Mouse (Mus musculus) Patski (cell line): ENCODE measurements around the gene Actl10. TPM values are rescaled to one million over a fixed set of nuclear protein-coding genes. Genes with fewer than 3 reads are reported as not detected.

Source experiments
- ATAC-seq: fragments of 100-300 bp; one replicate; pipeline ENCODE4 v1.8.0; 2021
- CTCF ChIA-PET: fragments of 350-600 bp; sonication (Branson Sonifier 250); formaldehyde crosslinking; loops from one replicate; lab custom pipeline; 2022; ENCODE audit warnings: inconsistent platforms; lab: Charles Lee
- POLR2A ChIA-PET: fragments of 350-600 bp; sonication (Branson Sonifier 250); formaldehyde crosslinking; loops from one replicate; lab custom pipeline; 2022; ENCODE audit warnings: antibody characterized with exemption, inconsistent platforms; lab: Charles Lee
- DNase-seq: peaks from one replicate; pipeline ENCODE4 v3.0.0-alpha.2; 2011; ENCODE audit warnings: low read depth, low spot score
- H3K27me3 ChIP-seq: fragments of 371-371 bp; one replicate; pipeline ENCODE4 v1.5.1; 2021
- CTCF ChIP-seq: fragments of 100-300 bp; IDR thresholded peaks from one replicate; pipeline ENCODE4 v1.5.1; 2021
- in situ Hi-C: fragments of 300-500 bp; cut with MboI; formaldehyde crosslinking; loops from 3 replicates; pipeline ENCODE4 v1.11.1; 2018; ENCODE audit warnings: low pct_unique_long_range_greater_than_20kb, mixed read lengths
- polyA plus RNA-seq: library from polyadenylated mRNA; unstranded; gene quantifications from one replicate; pipeline ENCODE4 v1.2.3, GENCODE M21; 2021

Actl10 gene
- polyA plus RNA-seq, 1 experiment from 2014 or later, result not detected

DNA sequence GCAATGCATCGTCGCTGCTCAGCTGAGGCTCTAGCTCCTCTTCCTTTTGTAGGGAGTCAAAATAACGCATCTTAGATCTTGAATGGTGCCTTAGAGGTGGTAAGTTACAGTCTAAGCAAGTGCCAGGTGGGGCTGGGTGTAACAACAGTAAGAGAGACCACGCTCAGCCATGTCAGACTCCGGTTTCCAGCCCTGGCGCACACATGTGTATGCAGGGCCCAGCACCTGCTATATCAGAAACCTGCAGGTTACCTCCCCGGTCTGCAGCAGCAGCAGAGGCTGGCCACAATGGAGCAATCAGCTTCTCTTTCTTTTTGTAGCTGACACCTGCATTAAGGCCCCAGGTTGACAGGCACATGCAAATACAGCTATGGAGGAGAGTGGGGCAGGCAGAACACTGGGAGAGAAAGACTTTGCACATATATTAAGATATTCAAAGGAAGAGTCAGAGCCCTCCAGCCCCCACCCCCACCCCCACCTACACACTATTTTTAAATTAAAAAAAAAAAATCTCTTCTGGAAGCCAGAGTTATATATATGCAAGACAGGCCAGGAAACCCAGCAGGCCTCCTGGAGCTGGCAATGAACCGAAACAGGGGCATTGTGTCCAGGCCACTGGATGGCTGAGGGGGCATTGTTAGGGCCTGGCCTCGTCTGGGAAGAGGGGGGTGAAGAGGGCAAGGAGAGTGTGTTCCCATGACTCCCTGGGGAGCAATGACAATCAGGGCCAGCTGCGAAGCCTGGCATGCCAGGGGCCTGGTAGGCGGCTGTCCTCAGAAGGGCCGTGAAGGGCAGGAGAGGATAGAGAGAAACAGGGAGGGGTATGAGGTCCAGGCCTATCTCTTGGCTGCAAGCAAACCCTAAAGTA, 25.5 kb downstream of the Actl10 start:
- TF ChIP-seq CTCF, result no peak
- DNase-seq, result no peak
- ChIA-PET CTCF (no interaction called here), POLR2A (interaction anchor here (0.6 kb wide), 1 partner anchor 20 kb away, joined by 3 read pairs; no protein-coding TSS in a partner anchor)
- in situ Hi-C loops, result loop anchor here (25.0 kb wide), 1 partner anchor 365 kb away; the partner anchor contains the start of gene Bpifb5
- no peaks in the 10 kb centered on the region for H3K27me3 ChIP-seq
- no peak for ATAC-seq

DNA sequence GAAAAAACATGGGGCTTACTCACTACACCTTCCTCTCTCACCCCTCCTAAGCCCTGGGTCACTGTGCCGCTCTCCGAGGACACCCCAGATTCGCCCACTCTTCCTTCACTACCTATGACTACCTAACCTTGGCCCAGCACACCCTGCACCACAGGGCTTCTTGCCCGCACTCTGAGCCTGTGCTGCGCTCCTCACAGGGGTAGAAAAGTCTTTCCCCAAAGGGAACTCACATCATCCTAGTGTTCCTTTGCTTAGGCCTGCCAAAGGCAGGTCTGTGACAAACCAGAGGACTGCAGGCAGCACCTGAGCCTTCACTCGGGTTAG, 26.1 kb downstream of the Actl10 start:
- ChIA-PET POLR2A (no interaction called here), CTCF (no interaction called here)
- TF ChIP-seq CTCF, result no peak
- no peaks in the 10 kb centered on the region for H3K27me3 ChIP-seq
- ATAC-seq, result no peak
- in situ Hi-C loops, result loop anchor here (25.0 kb wide), 1 partner anchor 365 kb away; the partner anchor contains the start of gene Bpifb5
- no peak for DNase-seq

DNA sequence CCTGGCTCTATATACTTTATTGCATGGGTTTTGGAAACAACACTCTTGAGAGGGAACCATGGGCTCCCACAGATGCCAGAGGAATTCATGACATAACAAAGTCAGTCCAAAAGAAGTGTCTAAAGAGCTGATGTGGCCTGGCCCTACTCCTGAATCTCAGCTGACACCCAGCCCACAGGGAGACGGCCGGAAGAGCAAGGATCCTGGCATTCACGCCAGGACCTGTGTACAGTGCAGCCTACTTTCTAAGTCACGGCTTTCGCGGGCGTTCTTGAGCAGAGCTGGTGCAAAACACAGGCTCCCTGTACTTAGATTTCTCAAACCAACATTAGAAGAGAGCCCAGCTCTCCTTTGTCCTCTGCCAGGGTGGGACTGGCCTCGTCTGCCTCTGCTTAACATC, 29.0 kb downstream of the Actl10 start:
- TF ChIP-seq CTCF, result no peak
- ATAC-seq (no peak), DNase-seq (no peak)
- in situ Hi-C loops, result loop anchor here (25.0 kb wide), 1 partner anchor 368 kb away; the partner anchor contains the start of gene Bpifb5
- CTCF ChIA-PET, result interaction anchor here (0.7 kb wide), 1 partner anchor 12 kb away, joined by 3 read pairs; no protein-coding TSS in a partner anchor
- H3K27me3 ChIP-seq, result no peaks in the 10 kb centered on the region
- POLR2A ChIA-PET, result no interaction called here

DNA sequence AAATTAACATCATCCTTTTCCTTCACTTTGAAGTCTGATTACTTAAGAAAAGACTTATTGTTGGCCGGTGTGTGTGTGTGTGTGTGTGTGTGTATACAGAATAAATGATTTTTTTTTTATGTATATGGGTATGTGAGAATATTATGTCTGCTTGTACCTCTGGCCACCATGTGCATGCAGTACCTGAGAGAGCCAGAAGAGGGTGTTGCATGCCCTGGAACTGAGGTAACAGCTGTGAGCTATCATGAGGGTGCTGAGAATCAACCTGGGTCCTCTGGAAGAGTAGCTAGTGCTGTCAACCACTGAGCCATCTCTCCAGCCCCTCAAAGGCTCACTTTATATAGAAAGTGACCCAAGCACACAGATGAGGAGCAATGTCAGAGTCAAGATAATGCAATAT, 29.8 kb downstream of the Actl10 start:
- in situ Hi-C loops, result loop anchor here (25.0 kb wide), 1 partner anchor 369 kb away; the partner anchor contains the start of gene Bpifb5

DNA sequence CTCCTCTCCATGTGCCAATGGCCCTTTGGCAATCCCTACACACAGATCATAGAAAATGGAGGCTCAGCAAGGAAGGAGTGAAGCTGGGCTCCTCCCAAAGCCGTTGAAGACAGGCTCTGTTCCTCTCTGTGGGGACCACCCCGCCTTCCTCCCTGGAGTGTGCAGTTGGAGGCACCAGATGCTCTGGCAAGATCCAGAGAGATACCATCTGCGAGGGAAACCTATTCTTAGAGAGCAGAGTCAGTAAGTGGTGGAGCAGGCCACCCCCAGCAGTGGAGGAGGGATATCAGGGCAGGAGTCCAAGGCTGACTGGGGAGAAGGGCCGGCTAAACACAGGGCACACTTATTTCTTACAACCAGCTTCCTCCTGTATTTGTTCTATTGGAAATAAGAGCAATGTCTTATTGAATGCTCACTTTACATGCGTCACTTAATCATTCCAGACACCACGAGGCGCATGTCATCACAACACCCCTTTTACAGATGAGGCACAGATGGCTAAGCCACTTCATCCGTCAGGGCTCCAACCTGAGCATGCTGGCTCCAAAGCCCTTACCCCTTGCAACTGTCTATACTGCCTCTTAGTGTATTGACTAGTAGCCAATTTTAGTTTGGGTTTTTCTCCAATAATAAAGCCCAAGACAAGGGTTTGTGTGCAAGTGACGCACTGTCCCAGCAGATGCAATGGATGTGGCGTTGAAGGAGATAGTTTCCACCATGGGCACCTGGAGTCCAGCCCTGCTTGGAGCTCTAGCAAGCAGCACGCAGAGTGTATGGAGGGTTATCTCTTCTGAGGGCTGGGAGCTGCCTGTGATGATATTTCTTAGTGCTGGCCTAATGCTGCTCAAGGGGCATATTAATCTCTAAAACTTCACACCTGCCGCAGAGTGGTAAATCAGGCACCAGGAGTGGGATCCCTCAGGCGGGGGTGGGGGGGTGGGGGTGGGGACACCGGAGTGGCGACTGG, 32.6 kb downstream of the Actl10 start:
- ChIA-PET POLR2A (interaction anchor here (0.9 kb wide), 1 partner anchor 10 kb away, joined by 3 read pairs; no protein-coding TSS in a partner anchor), CTCF (interaction anchor here (0.9 kb wide), 1 partner anchor 11 kb away, joined by 4 read pairs; no protein-coding TSS in a partner anchor)
- DNase-seq (no peak), ATAC-seq (no peak)
- no peak for TF ChIP-seq CTCF
- no peaks in the 10 kb centered on the region for H3K27me3 ChIP-seq
- in situ Hi-C loops, result loop anchor here (25.0 kb wide), 1 partner anchor 372 kb away; the partner anchor contains the start of gene Bpifb5

More for the DNA sequence above, 29.8 kb downstream of the Actl10 start:
- no peaks in the 10 kb centered on the region for H3K27me3 ChIP-seq
- DNase-seq (no peak), ATAC-seq (no peak)
- no peak for TF ChIP-seq CTCF
- ChIA-PET POLR2A (no interaction called here), CTCF (no interaction called here)

DNA sequence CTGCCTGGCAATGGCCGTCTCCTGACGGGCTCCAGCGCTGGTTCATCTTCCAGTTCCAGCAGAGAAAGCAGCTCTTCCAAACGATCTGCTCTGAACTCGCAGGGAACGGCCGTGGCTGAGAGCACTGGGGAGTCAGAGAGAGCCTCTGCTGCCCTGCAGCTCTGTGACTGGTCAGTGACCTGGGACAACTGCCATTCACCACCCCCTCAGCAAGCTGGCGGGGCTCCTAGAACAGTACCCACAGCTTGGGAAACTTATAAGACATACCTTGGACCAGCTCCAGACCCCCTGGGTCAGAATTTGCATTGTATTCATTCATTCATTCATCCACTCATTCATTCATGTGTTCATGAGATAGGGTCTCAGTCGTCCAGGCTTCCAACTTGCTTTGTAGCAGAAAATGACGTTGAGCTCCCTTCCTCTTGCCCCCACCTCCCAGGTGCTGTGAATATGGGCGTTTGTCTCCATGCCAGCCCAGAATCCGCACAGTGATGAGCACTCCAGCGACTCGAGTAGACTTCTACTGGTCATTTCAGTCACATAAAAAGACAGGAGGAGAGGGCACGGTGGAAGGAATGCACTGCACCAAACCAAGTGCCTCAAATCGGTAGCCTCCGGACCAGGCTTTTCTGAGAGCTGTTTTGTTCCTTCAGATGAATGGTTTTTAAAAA, 33.5 kb downstream of the Actl10 start:
- ChIA-PET POLR2A (interaction anchor here (0.9 kb wide), 1 partner anchor 9 kb away, joined by 3 read pairs; no protein-coding TSS in a partner anchor), CTCF (interaction anchor here (0.9 kb wide), 1 partner anchor 10 kb away, joined by 4 read pairs; no protein-coding TSS in a partner anchor)
- TF ChIP-seq CTCF, result no peak
- no peaks in the 10 kb centered on the region for H3K27me3 ChIP-seq
- ATAC-seq (no peak), DNase-seq (no peak)
- in situ Hi-C loops, result loop anchor here (25.0 kb wide), 1 partner anchor 373 kb away; the partner anchor contains the start of gene Bpifb5

DNA sequence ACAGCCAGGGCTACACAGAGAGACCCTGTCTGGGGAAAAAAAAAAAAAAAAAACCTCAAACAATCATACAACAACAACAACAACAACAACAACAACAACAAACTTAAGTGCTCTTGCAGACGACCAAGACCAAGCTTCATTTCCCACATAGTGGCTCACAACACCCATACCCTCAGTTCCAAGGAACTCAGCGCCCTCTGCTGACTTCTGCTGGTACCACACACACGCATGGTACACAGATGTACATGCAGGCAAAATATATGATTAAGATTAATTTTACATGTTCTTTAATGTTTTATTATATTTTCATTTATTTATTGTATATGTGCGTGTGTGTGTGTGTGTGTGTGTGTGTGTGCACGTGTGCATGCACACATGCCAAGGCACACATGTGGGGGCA, 34.8 kb downstream of the Actl10 start:
- no peak for DNase-seq
- in situ Hi-C loops, result loop anchor here (25.0 kb wide), 1 partner anchor 374 kb away; the partner anchor contains the start of gene Bpifb5
- POLR2A ChIA-PET, result interaction anchor here (0.6 kb wide), 1 partner anchor 166 kb away, joined by 3 read pairs; no protein-coding TSS in a partner anchor
- TF ChIP-seq CTCF, result peak; percentile 68
- ATAC-seq, result no peak
- no peaks in the 10 kb centered on the region for H3K27me3 ChIP-seq
- CTCF ChIA-PET, result interaction anchor here (0.6 to 0.7 kb wide), 2 partner anchors 161 to 178 kb away, joined by 3 read pairs; partner anchors contain the start of gene Snta1

DNA sequence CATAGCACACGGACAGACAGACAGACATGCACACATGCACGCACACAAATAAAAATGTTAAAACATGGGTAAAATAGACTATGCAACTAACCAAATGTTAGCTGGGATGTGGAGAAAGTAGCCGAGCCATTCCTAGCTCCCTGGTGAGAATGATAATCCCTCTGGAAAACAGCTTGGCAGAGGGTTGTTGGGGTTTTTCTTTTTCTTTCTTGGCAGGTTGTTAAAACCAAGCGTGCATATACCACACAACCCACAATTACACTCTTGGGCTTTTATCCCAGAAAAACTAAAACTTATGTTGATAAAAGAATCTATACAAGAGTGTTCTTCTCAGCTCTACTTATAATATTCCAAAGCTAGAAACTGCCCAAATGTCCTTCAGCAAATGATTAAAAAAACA, 37.5 kb downstream of the Actl10 start:
- TF ChIP-seq CTCF, result no peak
- POLR2A ChIA-PET, result no interaction called here
- in situ Hi-C loops, result loop anchor here (25.0 kb wide), 1 partner anchor 377 kb away; the partner anchor contains the start of gene Bpifb5
- CTCF ChIA-PET, result no interaction called here
- DNase-seq, result no peak
- H3K27me3 ChIP-seq, result no peaks in the 10 kb centered on the region
- ATAC-seq, result no peak

DNA sequence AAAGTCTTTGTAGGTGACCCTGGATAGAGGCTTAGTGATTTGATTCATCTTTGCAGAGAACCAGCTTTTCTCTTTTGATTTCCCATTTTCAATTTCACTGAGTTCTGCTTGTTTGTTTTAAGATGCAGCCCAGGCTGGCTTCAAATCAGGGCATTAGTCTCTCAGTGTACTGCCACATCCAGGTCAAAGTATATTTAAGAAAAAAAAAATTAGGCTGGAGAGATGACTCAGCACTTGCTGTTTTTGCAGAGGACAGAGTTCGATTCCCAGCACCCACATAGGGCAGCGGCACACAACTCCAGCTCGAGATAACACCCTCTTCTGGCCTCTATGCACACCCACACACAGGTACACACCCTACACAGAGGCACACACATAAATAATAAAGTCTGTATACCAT, 39.7 kb downstream of the Actl10 start:
- no peaks in the 10 kb centered on the region for H3K27me3 ChIP-seq
- ChIA-PET CTCF (interaction anchor here (1.3 kb wide), 1 partner anchor 10 kb away, joined by 4 read pairs; no protein-coding TSS in a partner anchor), POLR2A (no interaction called here)
- ATAC-seq, result no peak
- no peak for DNase-seq
- in situ Hi-C loops, result loop anchor here (5.0 to 25.0 kb wide), 2 partner anchors 179 to 379 kb away; partner anchors contain the start of gene Bpifb5
- no peak for TF ChIP-seq CTCF
